Mouse (Mus musculus) stomach, adult 2 months (tissue): ENCODE data around the gene Pde4b. TPM values are rescaled to one million over a fixed set of nuclear protein-coding genes. Genes with fewer than 3 reads are reported as not detected.

Experiments used
- polyA plus RNA-seq: library from polyadenylated mRNA; depleted of rRNA; stranded (reverse); fragments of >200 nt; gene quantifications from 2 replicates; pipeline ENCODE4 v1.2.3, GENCODE M21; 2012; rRNA removed

Gene Pde4b
- 0.85 and 1.1 TPM in 2 replicates for polyA plus RNA-seq

DNA sequence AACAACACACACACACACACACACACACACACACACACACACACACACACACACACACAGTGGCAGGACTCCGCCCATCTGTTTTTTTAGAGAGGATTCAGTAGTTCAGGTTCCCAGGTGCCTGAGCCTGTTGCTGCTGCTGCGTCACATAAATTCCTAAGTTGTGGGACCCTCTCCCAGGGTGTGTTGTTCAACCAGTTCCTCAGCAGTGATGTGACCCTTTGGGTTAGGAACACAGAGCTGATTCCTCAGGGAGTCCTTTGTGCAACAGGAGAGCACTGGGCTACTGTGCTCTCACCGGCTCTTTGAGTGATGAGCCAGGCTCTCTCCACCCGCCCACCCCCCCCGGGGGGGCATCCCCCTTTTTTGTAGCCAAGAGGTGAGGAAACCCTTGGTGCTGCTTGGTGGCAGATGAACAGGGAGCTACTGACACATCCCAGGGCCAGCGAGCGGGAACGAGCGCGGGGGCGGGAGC is at the start of gene Pde4b:
Pde4b (plus strand) TSS at position 453 of the 475 bp plus-strand sequence.

Other genes starting within 250 kb of the Pde4b start
- gene B020004J07Rik, start 243.5 kb upstream of the Pde4b start, polyA plus RNA-seq: not detected in 2 replicates
- gene C130073F10Rik, start 193.8 kb upstream of the Pde4b start, polyA plus RNA-seq: not detected in 2 replicates
- gene Gm12800, start 178.4 kb upstream of the Pde4b start, polyA plus RNA-seq: not detected in 2 replicates
- not detected in 2 replicates for gene Gm12794, start 147.1 kb upstream of the Pde4b start, polyA plus RNA-seq
- gene Gm12790, start 106.5 kb upstream of the Pde4b start, polyA plus RNA-seq: not detected in 2 replicates
- not detected in 2 replicates for gene Gm12789, start 100.9 kb upstream of the Pde4b start, polyA plus RNA-seq